Mouse (Mus musculus) heart, postnatal 14 days (tissue): ENCODE data around the gene Bcl7a. TPM values are rescaled to one million over a fixed set of nuclear protein-coding genes. Genes with fewer than 3 reads are reported as not detected.

ENCODE experiments used
- DNase-seq, 2 experiments: peaks; one replicate each; pipeline ENCODE4 v3.0.0; 2021 to 2022
- intact Hi-C: fragments of 180-260 bp; cut with DNase I; formaldehyde crosslinking; loops from one replicate; pipeline ENCODE4 v1.15.1; 2025
- total RNA-seq, 2 experiments: library from RNA; stranded (reverse); gene quantifications; 2 replicates each; pipeline ENCODE4 v1.2.3; 2021

Bcl7a gene
- total RNA-seq, 2 experiments from 2014 or later, result 9.1 to 9.5 TPM

- no peak for DNase-seq
- intact Hi-C loops, result no loop called here
Observed at GRCm38 (mm10) chr5:123370049-123370448, 26.4 kb downstream of the Bcl7a start.

- DNase-seq, result no peak
- intact Hi-C loops, result loop anchor here (5.0 kb wide), 1 partner anchor 122 kb away; no protein-coding TSS in a partner anchor
Observed at GRCm38 (mm10) chr5:123375262-123375661, 31.6 kb downstream of the Bcl7a start.

DNA sequence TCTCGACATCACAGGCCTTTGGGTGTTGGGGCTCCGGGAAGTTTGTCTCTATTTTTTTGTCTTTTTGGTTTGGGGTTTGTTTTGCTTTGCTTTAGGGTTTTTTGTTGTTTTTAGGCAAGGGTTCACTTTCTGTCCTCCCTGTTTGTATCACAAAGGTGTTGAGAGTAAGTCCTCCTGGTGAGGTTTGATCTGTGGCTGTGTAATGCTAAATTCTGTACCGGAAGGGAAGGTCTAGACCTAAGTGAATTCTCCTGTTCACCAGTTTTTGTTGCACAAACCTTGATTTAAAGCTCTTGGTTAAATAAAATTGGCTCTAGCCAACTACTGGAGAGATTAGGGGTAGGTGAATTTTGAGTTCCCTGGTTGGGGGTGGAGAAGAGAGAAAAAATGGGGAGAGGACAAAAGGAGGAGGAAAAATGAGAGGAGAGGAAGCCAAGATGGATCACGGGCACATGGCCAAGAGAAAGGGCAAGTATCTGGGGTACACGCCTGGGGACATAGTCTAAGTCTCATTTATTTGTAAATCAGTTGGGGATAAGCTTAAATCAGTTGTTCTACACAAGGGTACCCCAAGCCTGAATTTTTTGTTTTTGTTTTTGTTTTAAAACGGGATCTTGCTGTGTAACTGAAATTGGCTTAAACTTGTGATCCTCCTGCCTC lies 32.3 kb downstream of the Bcl7a start:
- DNase-seq, result no peak
- intact Hi-C loops, result loop anchor here (2.0 to 5.0 kb wide), 2 partner anchors 61 to 121 kb away; no protein-coding TSS in a partner anchor

DNA sequence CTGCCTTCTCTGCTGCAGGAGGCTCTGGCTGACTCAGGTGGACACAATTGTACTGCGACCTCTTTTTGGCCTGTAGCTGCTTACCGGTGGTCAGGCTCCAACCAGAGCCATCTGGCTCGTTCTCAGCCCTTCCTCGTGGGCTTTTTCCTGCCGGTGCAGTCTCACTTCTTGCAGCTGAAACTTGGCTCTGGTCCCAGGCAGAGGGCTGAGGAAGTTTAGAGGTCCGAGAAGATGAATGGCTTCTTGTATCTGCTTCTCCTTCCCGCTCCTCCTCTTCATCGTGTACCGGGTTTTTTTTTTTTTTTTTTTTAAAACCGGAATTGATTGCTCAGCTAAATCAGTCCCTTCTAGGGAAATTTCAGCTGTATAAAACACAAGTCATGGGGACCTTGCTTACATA lies 32.9 kb downstream of the Bcl7a start:
- peak; percentile 78 to 80 for DNase-seq
- intact Hi-C loops, result loop anchor here (2.0 to 5.0 kb wide), 2 partner anchors 60 to 121 kb away; no protein-coding TSS in a partner anchor

DNA sequence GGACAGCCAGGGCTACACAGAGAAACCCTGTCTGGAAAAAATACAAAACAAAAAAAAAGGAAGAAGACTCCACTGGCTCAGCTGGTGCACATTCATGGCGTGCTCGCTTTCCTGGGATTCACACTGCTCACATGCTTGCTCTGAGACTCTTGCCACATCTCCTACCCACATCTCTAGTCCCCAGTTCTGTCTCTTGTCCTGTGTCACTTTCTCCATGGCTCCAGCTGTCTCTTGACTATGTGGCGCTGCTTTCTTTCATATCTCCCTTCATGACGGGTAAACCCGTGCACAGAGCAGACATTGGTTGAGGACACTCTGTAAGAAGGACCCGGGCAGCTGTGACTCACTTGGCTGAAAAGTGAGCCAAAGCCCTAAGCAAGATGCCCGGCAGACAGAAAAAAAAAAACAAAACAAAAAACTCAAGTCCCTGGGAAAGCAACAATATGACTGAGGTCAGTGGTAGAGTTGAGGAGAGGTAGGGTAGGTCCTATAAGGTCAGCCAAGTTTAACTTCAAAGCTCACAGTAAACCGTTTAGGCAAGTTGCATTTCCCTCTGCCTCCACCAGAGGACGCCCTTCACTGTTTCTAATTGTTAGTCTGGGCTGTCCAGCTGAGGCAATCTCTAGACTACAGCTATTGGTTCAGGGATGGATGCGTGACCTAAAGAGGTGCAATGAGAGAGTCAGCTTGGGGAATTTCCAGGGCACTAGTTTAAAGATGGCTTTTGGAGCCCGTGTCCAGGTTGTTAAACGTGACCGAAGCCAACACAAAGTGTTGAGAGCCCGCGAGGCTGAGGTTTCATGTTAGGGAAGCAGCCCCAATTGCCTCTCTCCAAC lies 33.7 kb downstream of the Bcl7a start:
- peak; percentile 81 to 89 for DNase-seq
- intact Hi-C loops, result loop anchor here (2.0 to 5.0 kb wide), 2 partner anchors 59 to 120 kb away; no protein-coding TSS in a partner anchor

GRCm38 (mm10) chr5:123378712-123379111 lies 35.1 kb downstream of the Bcl7a start:
- no peak for DNase-seq
- intact Hi-C loops, result loop anchor here (2.0 to 5.0 kb wide), 2 partner anchors 14 to 119 kb away; no protein-coding TSS in a partner anchor

DNA sequence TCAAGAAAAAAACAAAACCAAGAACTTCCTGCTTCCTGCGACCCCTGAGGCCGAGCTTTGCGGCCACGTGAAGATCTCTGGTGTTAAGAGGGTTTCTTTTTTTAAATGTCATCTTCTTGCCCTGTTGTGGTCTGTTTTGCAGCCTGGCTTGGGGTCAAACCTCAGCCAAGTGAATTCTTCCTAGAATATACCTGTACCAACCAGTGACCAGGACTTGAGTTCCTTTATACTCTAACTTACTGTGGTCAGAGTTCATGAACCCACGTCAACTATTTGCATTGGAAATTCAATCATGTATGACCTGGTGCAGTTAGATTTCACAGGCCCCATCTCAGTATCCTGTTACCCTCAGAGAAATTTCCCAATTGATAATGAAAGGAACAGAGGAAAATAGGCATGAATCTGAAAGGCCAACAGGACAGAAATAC lies 35.9 kb downstream of the Bcl7a start:
- no peak for DNase-seq
- intact Hi-C loops, result loop anchor here (2.0 to 5.0 kb wide), 2 partner anchors 13 to 118 kb away; no protein-coding TSS in a partner anchor

DNA sequence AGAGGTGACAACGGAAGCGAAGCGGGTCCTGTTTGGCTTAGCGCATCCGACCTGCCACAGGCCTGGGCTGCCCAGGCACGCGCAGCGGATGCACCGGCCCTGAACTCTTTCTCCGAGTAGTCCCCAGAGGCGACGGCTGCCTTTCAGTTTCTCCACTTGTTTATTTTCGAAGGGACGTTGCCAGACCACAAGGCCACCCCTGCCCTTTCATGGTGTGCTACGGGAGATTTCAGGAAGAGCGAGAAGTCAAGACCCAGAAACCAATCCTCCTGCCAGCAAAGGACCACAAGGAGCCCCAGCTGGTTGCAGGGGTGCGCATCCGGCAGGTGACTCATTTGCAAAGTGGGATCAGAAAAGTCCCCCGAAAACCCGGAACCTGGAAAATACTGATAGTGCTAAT lies 38.3 kb downstream of the Bcl7a start:
- DNase-seq, result peak; percentile 40 to 50
- intact Hi-C loops, result no loop called here

GRCm38 (mm10) chr5:123382686-123383085 lies 39.1 kb downstream of the Bcl7a start:
- intact Hi-C loops, result no loop called here
- no peak for DNase-seq

DNA sequence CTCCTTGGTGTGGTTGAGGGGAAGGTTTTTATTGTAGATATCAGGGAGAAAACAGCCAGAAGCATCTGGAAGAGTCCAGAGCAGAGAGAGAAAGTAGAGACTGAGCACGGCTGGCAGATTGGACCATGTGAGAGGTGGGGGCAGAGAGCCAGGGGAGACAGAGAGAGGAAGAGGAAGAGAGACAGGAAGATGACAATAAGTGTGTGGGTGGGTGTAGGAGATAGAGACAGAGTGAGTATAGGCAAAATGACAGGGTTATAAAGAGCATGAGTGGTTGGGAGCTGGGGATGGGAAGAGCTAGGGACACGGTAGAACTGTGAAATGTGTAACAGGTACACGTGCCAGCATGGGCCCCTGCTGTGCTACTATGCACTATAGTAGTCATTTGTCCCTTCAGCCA lies 44.8 kb downstream of the Bcl7a start:
- no peak for DNase-seq
- intact Hi-C loops, result no loop called here

DNA sequence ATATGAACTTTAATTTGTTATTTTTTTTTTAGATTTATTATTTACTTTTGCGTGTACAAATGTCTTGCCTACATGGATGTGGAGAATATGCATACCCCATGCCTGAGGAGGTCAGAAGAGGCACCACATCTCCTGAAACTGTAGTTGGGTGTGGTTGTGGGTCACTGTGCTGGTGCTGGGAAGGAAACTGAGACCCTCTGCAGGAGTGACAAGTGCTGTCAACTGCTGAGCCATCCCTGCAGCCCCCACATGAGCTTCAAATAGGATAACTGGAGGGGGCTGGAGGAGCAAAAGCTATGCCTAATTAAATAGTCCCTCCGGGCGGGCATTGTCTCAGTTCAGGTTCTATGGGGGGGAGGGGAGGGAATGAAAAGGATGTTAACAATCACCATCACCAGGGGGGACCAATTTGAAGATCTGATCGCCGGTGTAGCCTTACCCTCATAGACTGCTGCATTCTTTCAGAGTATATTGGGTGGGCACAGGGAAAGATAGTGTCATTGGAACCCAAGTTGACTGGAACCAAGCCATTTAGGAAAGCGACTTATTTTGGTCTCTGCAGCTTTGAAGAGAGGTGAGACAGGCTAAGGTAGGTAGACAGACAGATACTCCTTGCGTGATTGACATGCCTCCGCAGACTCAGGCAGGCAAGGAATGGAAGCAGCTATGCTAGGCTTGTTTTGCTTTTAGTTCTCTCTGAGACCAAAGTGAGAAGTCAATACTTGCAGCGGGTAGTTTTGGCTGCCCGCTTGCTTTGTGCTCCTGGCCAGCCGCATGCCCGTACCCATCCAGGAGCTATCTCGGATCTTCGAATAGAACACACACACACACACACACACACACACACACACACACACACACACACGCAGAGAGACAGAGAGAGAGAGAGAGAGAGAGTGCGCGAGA lies 47.2 kb downstream of the Bcl7a start:
- intact Hi-C loops, result no loop called here
- DNase-seq, result no peak

GRCm38 (mm10) chr5:123391442-123391809 lies 47.8 kb downstream of the Bcl7a start:
- intact Hi-C loops, result no loop called here

DNA sequence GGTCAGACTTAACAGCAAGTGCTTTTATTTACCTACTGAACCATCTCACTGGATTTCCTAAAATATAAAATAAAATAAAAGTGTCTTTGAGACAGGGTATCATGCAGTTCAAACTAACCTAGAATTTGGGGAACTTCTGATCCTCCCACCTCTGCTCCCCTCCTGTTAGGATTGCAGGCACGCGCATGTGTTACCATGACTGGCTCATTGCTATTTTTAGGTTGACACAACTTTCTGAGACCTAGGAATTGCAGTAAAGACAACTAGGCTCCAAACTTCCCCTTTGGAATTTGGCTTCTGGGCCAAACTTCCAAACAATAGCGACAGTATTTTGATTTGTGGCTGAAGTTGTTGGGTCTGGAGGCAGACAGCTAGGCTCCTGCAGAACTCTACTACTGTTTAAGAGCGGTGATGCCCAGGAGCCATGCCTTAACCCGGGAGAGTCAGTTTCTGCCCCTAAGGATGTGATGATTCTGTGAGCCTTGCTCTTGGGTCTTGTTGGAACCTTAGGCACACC lies 50.2 kb downstream of the Bcl7a start:
- peak in 1 of 2 experiments; percentile 31 for DNase-seq
- intact Hi-C loops, result loop anchor here (2.0 kb wide), 3 partner anchors 15 to 39 kb away; no protein-coding TSS in a partner anchor

More at GRCm38 (mm10) chr5:123391442-123391809, 47.8 kb downstream of the Bcl7a start:
- no peak for DNase-seq

DNA sequence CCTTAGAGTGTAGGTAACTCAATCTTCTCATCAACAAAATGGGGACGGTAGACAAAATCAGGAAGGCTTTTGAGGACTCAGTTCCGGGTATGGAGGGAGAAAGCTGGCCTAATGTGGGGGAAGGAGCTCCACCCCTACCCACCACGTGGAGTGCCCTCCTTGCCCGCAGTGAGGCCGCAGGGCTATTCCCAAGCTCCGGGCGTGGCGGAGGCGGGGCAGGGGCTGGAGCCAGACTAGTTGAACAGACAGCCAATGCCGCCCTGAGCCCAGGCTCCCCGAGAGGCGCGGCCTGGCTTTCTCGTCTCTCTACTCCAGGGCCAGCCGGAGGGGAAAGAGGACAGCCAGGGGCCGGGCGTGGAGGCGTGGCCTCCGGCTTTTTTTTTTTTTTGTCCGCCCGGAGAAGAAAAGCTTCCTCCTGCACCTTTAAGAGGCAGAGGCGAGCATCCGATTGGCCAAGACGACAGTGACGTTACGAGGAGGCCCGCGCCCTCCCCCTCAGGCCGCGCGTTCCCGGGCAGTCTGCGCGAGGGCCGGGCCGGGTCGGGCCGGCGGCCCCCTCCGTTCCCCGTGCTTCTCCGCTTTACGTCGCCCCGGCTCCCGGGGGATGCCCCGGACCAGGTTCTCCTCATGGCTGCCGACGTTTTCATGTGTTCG lies 50.8 kb downstream of the Bcl7a start, which contains the start of gene Mlxip:
Gene Mlxip, plus strand, starts transcription at position 496 of the 654 bp plus-strand sequence.
- intact Hi-C loops, result loop anchor here (2.0 kb wide), 2 partner anchors 16 to 38 kb away; no protein-coding TSS in a partner anchor
- DNase-seq, result peak; percentile 93

- DNase-seq, result peak; percentile 35 to 37
- intact Hi-C loops, result loop anchor here (2.0 kb wide), 2 partner anchors 16 to 38 kb away; no protein-coding TSS in a partner anchor
Observed at GRCm38 (mm10) chr5:123394957-123395881, 51.6 kb downstream of the Bcl7a start.

DNA sequence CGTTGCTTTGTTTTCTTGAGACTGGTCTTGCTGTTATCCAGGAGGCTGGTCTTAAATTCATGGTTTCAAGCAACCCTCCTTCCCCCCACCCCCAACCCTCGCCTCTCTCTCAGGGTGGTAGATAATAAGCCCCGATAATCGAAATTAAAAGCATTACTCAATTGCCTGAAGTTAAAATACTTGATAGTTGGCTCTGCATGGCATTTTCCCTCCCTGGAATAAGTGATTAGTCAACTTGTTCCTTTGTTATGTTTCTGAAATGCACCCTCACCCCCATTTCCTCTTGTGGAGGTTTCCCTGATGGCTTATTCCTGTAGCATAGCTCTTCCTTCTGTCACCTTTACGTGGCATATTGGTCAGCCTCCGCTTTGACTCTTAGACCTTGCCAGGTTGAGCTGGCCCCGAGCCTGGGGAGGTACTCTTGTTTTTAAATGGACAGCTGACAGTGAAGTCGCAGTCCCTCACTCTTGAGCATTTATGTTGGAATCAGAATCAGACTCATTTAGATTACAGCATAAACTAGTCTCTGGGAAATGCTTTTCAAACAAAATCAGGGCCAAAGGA lies 53.3 kb downstream of the Bcl7a start:
- no peak for DNase-seq
- intact Hi-C loops, result no loop called here

GRCm38 (mm10) chr5:123397786-123398185 lies 54.2 kb downstream of the Bcl7a start:
- peak in 1 of 2 experiments; percentile 55 for DNase-seq

More at GRCm38 (mm10) chr5:123397786-123398185, 54.2 kb downstream of the Bcl7a start:
- intact Hi-C loops, result no loop called here
